8 mouse cellular contexts compared by ENCODE assay signal in genomic region chr17:69256441-69256840, GRCm38 (mm10).
A peak's percentile ranks its signal among the peaks of the same experiment; 100 is the strongest.
DNase-seq lines count a peak whose midpoint lies in the region; TF ChIP-seq lines count a peak whose summit lies in the region.

No protein-coding gene starts in this region.

- peak; percentile 41 for TF ChIP-seq CTCF in C2C12 (IDR thresholded peaks at IDR 0.05; ENCODE audit: control insufficient read depth, insufficient read depth, insufficient read length)
- TF ChIP-seq CTCF in cortical plate, adult 2 months (IDR thresholded peaks at IDR 0.05; ENCODE audit: extremely low read depth, insufficient read depth, low read length), result 0 out of 2 replicates have a peak, but pooled peaks have one; percentile 25

- no peak overlapping the region for H3K27ac ChIP-seq in cortical plate, adult 2 months (ENCODE audit: insufficient read depth, low read length)

- H3ac ChIP-seq in C2C12 (ENCODE audit: control insufficient read depth, insufficient read length, low read depth), result peak overlapping the region; percentile 27

- DNase-seq in heart, adult 8-10 months (ENCODE audit: low spot score), result peak; percentile 6
- no peak for DNase-seq in heart, postnatal 25 days (ENCODE audit: low spot score)
- DNase-seq in hindlimb bud, embryonic 11.5 days (ENCODE audit: extremely low spot score, low read depth, low spot score), result peak; percentile 5
- peak; percentile 8 for DNase-seq in retina, postnatal 7 days (ENCODE audit: low read depth, low spot score)
- DNase-seq in MN1 (ENCODE audit: low spot score), result no peak
- DNase-seq in right cerebral cortex, postnatal 14 days, result no peak

- no peaks in the 10 kb centered on the region for H3K27me3 ChIP-seq in C2C12 (ENCODE audit: control insufficient read depth, insufficient read depth, insufficient read length)

- peaks cover 25% of the 10 kb centered on the region for H3K36me3 ChIP-seq in C2C12 (ENCODE audit: control insufficient read depth, insufficient read depth)

- H3K79me3 ChIP-seq in C2C12 (ENCODE audit: low read depth), result no peaks in the 10 kb centered on the region

- no peaks in the 10 kb centered on the region for H3K79me2 ChIP-seq in C2C12 (ENCODE audit: control insufficient read depth, insufficient read depth)

- no peak overlapping the region for H3K4me3 ChIP-seq in C2C12 (ENCODE audit: insufficient read depth, poor library complexity, severe bottlenecking)
- H3K4me3 ChIP-seq in cortical plate, adult 2 months (ENCODE audit: insufficient read depth, low read length), result no peak overlapping the region

- intact Hi-C loops in heart, postnatal 25 days (cut with DNase I), result no loop called here

- H3K4me1 ChIP-seq in cortical plate, adult 2 months (ENCODE audit: control insufficient read depth, insufficient read depth, low read length), result no peaks in the 10 kb centered on the region; the same call in 1 of the 2 replicates

- no peak for TF ChIP-seq POLR2A in cortical plate, adult 2 months (IDR thresholded peaks at IDR 0.05; ENCODE audit: extremely low read depth, insufficient read depth, low read length)

TF ChIP-seq in C2C12, 6 proteins besides CTCF, POLR2A, EP300 and RAD21:
- TF ChIP-seq MYOD1 (IDR thresholded peaks at IDR 0.05; ENCODE audit: control insufficient read depth, insufficient read length, low read depth) (no peak), MYOG (IDR thresholded peaks at IDR 0.05; ENCODE audit: control insufficient read depth, extremely low read depth, insufficient read length) (no peak), MAX (IDR thresholded peaks at IDR 0.05) (no peak)

Comparison
In these comparisons a context has a peak if more than half of its experiments do, and no peak if none do; other contexts are left out.
1. DNase-seq: peak in heart, adult 8-10 months (single experiment), hindlimb bud, embryonic 11.5 days (single experiment) and retina, postnatal 7 days (single experiment); none in heart, postnatal 25 days (single experiment), MN1 (single experiment) and right cerebral cortex, postnatal 14 days (single experiment).